Mouse (Mus musculus) cerebellum, postnatal 10 days (tissue): ENCODE measurements at regions not wholly inside any gene's neighbourhood (a gene's known extent, or its start where the extent isn't known, plus 50 kb on each side); places are given as distances from the start of the nearest gene placed in this dataset.

Experiments
- DNase-seq, 2 experiments: peaks; one replicate each; pipeline ENCODE4 v3.0.0; 2021; ENCODE audit warnings: mixed read lengths in 2 of 2

- DNase-seq = no peak
Measured at GRCm38 (mm10) chr13:71338700-71339099, 497.1 kb upstream of the Adamts16 start.

GRCm38 (mm10) chr13:71334925-71335324 lies 493.3 kb upstream of the Adamts16 start:
- no peak for DNase-seq

- no peak for DNase-seq
Measured at GRCm38 (mm10) chr13:71333146-71333545, 491.5 kb upstream of the Adamts16 start.

GRCm38 (mm10) chr13:71330321-71330720 lies 488.7 kb upstream of the Adamts16 start:
- no peak for DNase-seq

- no peak for DNase-seq
Measured at GRCm38 (mm10) chr13:71327802-71328753, 486.5 kb upstream of the Adamts16 start.

- no peak for DNase-seq
Measured at GRCm38 (mm10) chr13:71320489-71320888, 478.9 kb upstream of the Adamts16 start.

- DNase-seq = no peak
Measured at GRCm38 (mm10) chr13:71303956-71304355, 462.3 kb upstream of the Adamts16 start.

- DNase-seq = no peak
Measured at GRCm38 (mm10) chr13:71275991-71276390, 434.4 kb upstream of the Adamts16 start.

GRCm38 (mm10) chr13:71274139-71274538 lies 432.5 kb upstream of the Adamts16 start:
- DNase-seq = no peak

- DNase-seq = no peak
Measured at GRCm38 (mm10) chr13:71273485-71273884, 431.9 kb upstream of the Adamts16 start.

GRCm38 (mm10) chr13:71273067-71273466 lies 431.5 kb upstream of the Adamts16 start:
- DNase-seq = no peak

- DNase-seq = no peak
Measured at GRCm38 (mm10) chr13:71272431-71272830, 430.8 kb upstream of the Adamts16 start.

GRCm38 (mm10) chr13:71271727-71272418 lies 430.3 kb upstream of the Adamts16 start:
- no peak for DNase-seq

GRCm38 (mm10) chr13:71270370-71270769 lies 428.8 kb upstream of the Adamts16 start:
- no peak for DNase-seq

GRCm38 (mm10) chr13:71269496-71269895 lies 427.9 kb upstream of the Adamts16 start:
- no peak for DNase-seq

GRCm38 (mm10) chr13:71263315-71263878 lies 421.8 kb upstream of the Adamts16 start:
- peak in 1 of 2 experiments; percentile 11 for DNase-seq

GRCm38 (mm10) chr13:71262575-71263295 lies 421.1 kb upstream of the Adamts16 start:
- DNase-seq = no peak

GRCm38 (mm10) chr13:71254016-71254415 lies 412.4 kb upstream of the Adamts16 start:
- DNase-seq = no peak

- peak in 1 of 2 experiments; percentile 30 for DNase-seq
Measured at GRCm38 (mm10) chr13:71248261-71249031, 406.8 kb upstream of the Adamts16 start.

GRCm38 (mm10) chr13:71247241-71247640 lies 405.6 kb upstream of the Adamts16 start:
- DNase-seq = no peak

- no peak for DNase-seq
Measured at GRCm38 (mm10) chr13:71245326-71245725, 403.7 kb upstream of the Adamts16 start.

- no peak for DNase-seq
Measured at GRCm38 (mm10) chr13:71239782-71240181, 398.2 kb upstream of the Adamts16 start.
